Mouse (Mus musculus) lung, postnatal 0 days (tissue): Measurements from ENCODE around the gene Tlr12.

Experiments used
- CTCF ChIP-seq: IDR thresholded peaks from 2 replicates; pipeline ENCODE4 v1.5.1; 2016; ENCODE audit warnings: antibody characterized with exemption, mild to moderate bottlenecking
- EP300 ChIP-seq: IDR thresholded peaks from 2 replicates; pipeline ENCODE4 v1.6.1; 2016; ENCODE audit warnings: antibody characterized with exemption, mild to moderate bottlenecking, control low read depth

DNA sequence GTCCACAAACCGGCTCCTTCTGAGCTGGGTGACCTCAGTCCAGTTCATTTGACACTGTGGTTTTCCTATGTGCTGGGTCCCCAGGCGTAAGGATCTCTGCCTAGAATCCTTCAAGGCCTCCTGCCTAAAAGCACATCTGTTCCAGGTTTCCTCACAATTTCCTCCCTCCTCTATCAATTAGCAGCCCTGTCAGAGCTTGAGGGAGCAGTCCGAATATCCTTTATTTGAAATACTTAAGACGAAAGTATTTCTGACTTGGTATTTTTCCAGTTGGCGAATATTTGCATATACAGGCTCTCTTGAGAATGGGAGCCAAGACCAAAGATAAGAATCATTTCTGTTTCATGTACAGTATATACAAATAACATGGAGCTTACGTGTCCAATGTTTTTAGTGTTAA is 27.5 kb upstream of the Tlr12 start:
- TF ChIP-seq CTCF: no peak
- TF ChIP-seq EP300: no peak
